Mouse (Mus musculus): ENCODE data around the gene Proca1. TPM values are rescaled to one million over a fixed set of nuclear protein-coding genes. Genes with fewer than 3 reads are reported as not detected.
"Not testable (repeated sequence)": the region's sequence is repeated elsewhere in the genome, so short reads cannot be mapped to it uniquely, and the experiment has no call there.

Gene Proca1
- total RNA-seq, 2 experiments from 2014 or later = 0.89 to 1.6 TPM

- peak; percentile 91 for DNase-seq
Observed at GRCm38 (mm10) chr11:78182961-78183844, 10.0 kb upstream of the Proca1 start, which contains the start of gene Rpl23a. Gene Rpl23a, minus strand, starts transcription at chr11:78183584.

GRCm38 (mm10) chr11:78183884-78184514 lies 9.2 kb upstream of the Proca1 start:
- DNase-seq = no peak

GRCm38 (mm10) chr11:78184702-78185101 lies 8.5 kb upstream of the Proca1 start:
- not testable (repeated sequence) for DNase-seq

- peak; percentile 74 to 76 for DNase-seq
Observed at GRCm38 (mm10) chr11:78188331-78189233, 4.6 kb upstream of the Proca1 start, which contains the start of gene Rab34. Gene Rab34, plus strand, starts transcription at chr11:78188430.

- DNase-seq = peak; percentile 50
Observed at GRCm38 (mm10) chr11:78189234-78190040, 3.8 kb upstream of the Proca1 start.

- no peak for DNase-seq
Observed at GRCm38 (mm10) chr11:78190041-78190440, 3.2 kb upstream of the Proca1 start.

GRCm38 (mm10) chr11:78194411-78195100 lies 1.4 kb downstream of the Proca1 start:
- DNase-seq = peak; percentile 82 to 88

GRCm38 (mm10) chr11:78195101-78195863 lies 2.1 kb downstream of the Proca1 start:
- DNase-seq = no peak

GRCm38 (mm10) chr11:78202372-78202771 lies 9.2 kb downstream of the Proca1 start:
- no peak for DNase-seq

- DNase-seq = no peak
Observed at GRCm38 (mm10) chr11:78204287-78204686, 11.1 kb downstream of the Proca1 start.

GRCm38 (mm10) chr11:78205361-78206206 lies 12.4 kb downstream of the Proca1 start:
- DNase-seq = no peak

GRCm38 (mm10) chr11:78207190-78207589 lies 14.0 kb downstream of the Proca1 start:
- DNase-seq = no peak

GRCm38 (mm10) chr11:78209886-78210285 lies 16.7 kb downstream of the Proca1 start:
- DNase-seq = no peak

- DNase-seq = no peak
Observed at GRCm38 (mm10) chr11:78210615-78211014, 17.4 kb downstream of the Proca1 start.

- DNase-seq = no peak
Observed at GRCm38 (mm10) chr11:78211513-78211912, 18.3 kb downstream of the Proca1 start.

GRCm38 (mm10) chr11:78213086-78213817 lies 20.1 kb downstream of the Proca1 start:
- DNase-seq = peak in 1 of 2 experiments; percentile 53

- DNase-seq = no peak
Observed at GRCm38 (mm10) chr11:78215709-78216317, 22.6 kb downstream of the Proca1 start.

GRCm38 (mm10) chr11:78223586-78223985 lies 30.4 kb downstream of the Proca1 start:
- no peak for DNase-seq
